Mouse (Mus musculus) left cerebral cortex, adult 8-10 months (tissue): Measurements from ENCODE around the gene Hdgf. TPM values are rescaled to one million over a fixed set of nuclear protein-coding genes. Genes with fewer than 3 reads are reported as not detected.
"Not testable (repeated sequence)": the region's sequence is repeated elsewhere in the genome, so short reads cannot be mapped to it uniquely, and the experiment has no call there.

ENCODE experiments used
- DNase-seq, 2 experiments: peaks; one replicate each; pipeline ENCODE4 v3.0.0; 2022; ENCODE audit warnings: low spot score in 2 of 2
- total RNA-seq, 4 experiments: library from RNA; stranded (reverse); gene quantifications; 2 replicates each; pipeline ENCODE4 v1.2.4; 2022

Gene Hdgf
- total RNA-seq: 100 to 1,000 TPM; 144 to 158 (median 146) TPM

DNA sequence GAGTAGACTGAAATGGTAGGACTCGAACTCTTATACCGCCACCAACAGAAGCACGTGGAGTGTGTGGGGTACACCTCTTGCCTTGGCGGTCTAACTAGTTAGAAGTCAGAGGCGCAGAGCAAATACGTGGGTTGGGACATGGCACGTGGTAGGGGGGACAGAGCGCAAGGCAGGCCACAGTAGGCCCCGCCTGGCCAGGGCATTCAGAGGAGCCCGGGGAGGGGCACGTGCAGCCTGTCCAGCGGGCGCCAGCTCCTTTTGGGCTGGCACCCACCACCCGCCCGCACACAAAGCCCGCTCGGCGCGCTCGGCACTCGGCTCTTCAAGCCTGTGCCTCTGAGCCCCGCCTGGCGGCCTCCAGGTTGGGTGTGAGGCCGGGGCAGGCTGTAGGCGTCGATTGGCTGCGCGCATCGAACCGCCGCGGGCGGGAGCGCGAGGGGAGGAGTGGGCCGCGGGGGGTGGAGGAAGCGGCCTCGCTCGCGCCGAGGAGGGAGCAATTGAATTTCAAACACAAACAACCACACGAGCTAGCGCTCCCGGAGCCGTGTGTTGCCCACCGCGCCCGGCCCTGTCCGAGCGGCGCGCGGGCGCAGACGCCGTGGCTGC, at the start of gene Hdgf:
TSS of gene Hdgf (plus strand) at position 442 of the 606 bp plus-strand sequence.
- DNase-seq: peak; percentile 83 to 95

DNA sequence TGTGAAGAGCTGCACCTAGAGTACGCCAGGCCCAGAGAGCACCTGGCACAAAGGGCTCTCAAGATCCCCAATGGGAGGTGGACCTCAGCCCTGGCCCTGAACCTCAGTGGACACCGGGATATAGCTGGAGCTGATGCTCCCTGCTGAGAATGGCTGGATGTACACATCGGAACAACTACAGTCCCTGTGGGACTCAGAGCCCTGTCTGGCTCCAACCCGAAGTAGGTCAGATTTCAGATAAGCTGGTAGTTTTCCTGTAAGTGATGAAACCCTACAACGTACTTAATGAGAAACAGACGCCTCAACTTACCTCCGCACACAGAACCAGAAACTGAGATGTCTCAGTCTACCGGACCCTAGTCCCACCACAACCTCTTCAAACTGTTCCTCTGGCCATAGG, 48.5 kb upstream of the Hdgf start:
- no peak for DNase-seq

DNA sequence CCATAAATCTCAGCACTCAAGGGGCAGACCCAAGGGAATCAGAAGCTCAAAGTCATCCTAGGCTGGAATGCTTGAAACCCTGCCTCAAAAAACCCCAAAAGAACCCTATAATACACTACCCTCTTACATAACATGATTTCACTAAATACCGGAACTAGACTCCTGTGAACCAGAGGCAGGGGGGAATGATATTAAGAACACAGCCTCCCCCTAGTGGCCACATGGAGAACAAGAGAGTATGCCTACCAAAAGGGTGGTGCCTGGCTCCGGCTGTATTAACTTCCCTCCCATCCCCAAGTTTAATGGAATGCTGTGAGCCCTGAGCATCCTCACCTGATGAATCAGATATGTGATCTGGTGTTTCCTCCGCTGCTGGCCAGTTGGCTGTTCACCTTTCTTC, 46.3 kb upstream of the Hdgf start:
- peak; percentile 17 to 33 for DNase-seq

DNA sequence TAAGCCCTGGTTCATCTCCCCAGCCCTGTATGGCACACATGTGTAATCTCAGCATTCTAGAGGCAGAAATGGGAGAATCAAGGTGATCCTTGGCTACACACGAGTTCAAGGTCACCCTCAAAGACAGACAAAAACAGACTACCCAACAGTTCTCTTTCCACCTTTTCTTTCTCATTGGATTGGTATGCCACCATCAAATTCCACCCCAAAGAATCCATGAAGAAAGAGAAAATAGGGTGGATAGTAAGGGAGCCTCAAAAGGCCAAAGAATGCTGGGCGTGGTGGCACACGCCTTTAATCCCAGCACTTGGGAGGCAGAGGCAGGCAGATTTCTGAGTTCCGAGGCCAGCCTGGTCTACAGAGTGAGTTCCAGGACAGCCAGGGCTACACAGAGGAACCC, 42.0 kb upstream of the Hdgf start:
- DNase-seq: not testable (repeated sequence)

DNA sequence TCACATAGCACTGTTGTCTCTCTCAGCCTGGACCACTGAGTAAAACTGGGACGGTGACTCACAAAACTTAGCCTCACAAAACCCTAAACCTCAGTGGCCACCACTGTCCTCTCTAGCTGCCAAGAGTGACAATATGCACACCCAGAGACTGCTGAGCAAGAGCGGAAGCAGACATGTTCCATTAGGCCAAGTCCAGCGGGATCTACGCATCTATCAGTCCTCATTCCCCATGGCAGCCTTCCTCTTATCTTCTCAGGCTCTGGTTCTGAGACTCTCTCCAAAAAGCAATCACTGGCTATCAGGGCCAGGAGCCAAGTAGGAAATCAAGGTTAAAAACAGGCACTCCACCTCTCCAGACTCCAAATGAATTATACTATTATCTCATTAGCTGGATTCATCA, 28.4 kb upstream of the Hdgf start:
- no peak for DNase-seq

DNA sequence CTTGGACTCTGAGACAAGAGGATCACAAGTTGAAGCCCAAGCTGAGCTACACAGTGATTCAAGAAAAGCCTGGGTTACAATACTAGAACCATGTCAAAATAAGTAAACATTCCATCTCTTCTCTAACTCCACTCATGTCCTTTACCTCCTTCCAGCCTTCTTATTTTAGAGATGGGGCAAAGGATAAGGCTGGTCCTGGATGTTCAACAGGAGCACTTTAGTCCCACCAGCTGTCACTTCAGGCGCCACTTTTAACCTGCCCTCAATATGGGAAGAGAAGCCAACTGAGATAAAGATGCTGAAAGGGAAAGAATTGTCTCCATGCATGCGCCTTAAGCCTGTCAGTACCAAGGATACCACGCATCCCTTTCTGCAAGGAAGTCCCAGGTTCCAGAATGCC, 21.8 kb upstream of the Hdgf start:
- DNase-seq: no peak

DNA sequence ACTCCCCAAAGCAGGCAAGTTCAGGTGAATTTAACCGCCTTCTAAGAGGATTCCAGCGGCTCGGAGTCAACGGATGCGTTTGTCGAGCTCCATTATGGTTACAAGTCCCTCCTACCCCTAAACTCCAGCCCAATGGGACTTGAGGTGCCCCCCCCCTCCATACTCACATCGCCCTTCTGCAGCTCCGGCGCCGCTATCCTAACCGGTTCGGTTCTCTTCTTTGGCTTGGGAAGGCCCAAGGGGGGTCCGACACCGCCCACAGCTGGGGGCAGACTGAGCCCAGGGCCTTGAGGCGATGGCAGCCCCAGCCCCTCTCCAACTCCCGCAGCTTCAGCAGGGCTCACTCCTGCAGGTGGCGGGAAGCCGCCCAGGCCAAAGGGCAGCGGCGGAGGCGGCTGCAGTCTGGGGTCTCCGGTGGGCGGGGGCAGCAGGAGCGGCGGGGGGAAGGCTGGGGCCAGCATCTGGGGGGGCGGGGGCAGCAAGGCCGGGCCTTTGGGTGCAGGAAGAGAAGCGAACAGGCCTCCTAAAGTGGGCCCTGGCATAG, 21.3 kb upstream of the Hdgf start:
- peak in 1 of 2 experiments; percentile 36 for DNase-seq

DNA sequence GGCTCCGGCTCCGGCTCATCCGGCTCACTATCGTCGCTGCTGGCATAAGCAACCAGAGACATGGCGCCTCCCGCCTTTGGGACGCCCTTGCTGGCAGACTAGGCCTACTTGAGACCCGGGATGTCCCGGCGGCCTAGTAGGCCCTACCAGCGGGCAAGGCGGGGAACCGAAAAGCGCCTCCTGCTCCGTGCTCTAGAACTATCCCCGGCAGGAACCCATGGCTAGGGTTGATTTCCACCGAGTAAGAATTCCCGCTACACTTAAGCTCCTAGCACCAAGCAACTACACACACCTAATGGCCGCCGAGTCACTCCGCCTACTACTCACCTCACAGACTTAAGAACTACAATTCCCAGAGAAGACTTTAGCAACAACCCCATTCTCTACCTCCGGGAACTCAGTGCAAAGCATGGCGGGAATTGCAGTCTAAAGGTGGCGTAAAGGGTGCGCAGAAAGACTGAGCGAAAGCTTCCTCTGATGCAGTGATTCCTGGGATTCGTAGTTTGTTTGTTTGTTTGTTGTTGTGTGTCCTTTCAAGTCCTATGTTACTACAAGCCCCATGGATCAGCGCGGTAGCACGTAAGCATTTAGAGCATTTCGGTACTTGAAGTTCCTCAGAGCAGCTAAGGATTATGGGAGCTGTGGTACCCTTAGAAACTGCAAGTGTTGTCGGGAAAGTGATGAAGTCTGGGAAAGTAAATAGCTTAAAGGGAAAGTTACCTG, 20.7 kb upstream of the Hdgf start, which contains the start of gene Prcc:
TSS of gene Prcc (minus strand) at position 328 of the 723 bp plus-strand sequence.
- peak; percentile 85 to 98 for DNase-seq

DNA sequence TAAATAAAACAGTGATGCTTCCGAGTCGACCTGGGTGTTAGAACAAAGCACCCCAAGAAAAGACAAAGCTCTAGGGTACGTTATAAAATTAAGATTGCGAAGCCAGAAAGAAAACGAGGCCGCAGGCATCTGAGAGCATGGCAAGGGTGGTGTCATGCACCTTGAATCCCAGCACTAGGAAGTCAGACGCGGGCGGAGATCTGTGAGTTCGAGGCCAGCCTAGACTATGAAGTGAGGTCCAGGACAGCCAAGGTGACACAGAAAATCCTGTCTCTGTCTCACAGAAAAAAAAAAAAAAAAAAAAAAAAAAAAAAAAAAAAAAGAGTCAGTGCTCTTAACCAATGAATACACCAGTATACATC, 20.1 kb upstream of the Hdgf start:
- no peak for DNase-seq

DNA sequence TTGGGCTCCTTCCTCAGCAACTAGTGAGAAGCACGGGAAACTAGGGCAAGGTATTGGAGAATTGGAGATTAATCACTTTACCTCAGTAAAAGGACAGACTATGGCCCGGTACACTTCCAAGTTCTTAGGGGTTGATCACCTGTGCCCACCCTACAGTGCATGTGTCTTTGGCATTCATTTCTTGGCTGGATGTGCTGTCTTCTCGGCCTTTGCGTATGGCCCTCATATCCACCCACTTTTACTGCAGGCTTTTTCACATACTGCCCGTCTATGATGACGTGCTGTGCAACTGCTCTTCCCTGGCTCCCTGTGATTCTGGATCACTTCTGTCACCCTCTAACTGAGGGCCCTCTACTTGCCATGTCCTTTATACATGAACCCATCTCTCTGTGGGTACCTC, 19.7 kb upstream of the Hdgf start:
- DNase-seq: no peak

DNA sequence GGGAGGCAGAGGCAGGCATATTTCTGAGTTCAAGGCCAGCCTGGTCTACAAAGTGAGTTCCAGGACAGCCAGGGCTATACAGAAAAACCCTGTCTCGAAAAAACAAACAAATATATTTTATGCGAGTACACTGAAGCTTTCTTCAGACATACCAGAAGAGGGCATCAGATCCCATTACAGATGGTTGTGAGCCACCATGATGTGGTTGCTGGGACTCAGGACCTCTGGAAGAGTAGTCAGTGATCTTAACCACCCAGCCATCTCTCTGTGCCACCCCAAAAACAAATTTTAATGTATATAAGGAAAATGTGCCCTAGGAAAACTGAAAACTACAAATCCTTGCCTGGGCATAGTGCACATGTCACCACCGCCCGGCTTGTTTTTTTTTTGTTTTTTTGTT, 18.7 kb upstream of the Hdgf start:
- DNase-seq: not testable (repeated sequence)

DNA sequence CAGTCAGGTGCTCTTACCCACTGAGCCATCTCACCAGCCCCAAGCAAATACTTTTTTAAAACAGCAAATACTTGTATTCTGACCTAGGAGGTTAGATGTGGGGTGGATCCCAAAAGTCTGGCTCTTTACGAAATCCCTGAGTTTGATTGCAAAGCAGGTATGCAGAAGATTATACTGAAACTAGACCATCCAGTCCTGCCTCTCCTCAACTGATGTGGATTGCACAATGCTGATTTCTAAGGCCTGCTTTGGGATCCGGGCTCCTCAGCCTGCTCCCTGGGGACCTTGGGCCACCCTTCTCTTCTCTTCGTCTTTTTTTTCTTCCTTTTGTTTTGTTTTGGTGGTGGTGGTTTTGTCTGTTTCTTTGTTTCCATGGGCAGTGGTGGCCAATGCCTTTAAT, 14.6 kb upstream of the Hdgf start:
- DNase-seq: no peak

DNA sequence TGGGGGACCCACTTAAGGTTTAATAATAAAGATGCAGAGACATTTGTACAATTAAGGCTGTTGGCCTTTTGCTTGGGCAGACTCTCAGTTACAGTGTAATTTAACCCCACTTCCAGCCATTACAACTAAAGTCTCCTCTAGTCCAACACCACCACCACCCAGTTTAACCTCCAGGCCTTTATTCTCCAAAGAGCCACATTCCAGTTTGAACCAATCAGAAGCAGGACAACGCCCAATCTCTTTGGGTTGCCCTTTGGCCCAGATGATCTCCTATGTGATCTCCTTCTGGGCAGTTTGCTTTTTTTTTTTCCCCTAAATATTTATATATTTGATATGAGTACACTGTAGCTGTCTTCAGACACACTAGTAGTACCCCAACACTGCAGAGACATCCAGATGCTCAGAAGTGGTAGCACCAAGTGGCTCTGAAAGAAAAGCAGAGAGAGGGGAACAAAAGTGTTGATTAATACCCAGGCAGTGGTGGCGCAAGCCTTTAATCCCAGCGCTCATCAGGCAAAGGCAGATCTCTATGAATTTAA, 12.7 kb upstream of the Hdgf start:
- DNase-seq: no peak

DNA sequence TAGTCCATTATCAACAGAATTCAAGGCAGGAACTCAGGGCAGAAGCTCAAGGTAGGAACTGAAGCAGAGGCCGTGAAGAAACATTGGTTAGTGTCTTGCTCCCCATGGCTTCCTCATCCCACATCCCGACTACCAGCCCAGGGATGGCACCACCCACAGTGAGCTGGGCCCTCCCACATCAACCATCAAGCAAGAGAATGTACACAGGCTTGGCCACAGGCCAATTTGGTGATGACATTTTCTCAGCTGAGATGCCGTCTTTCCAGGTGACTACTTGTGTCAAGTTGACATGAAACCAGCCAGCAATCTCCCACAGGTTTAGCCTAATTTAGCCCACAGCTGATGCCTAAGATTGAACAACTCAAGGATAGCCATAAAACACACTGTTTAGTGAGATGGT, 6.9 kb upstream of the Hdgf start:
- DNase-seq: no peak

DNA sequence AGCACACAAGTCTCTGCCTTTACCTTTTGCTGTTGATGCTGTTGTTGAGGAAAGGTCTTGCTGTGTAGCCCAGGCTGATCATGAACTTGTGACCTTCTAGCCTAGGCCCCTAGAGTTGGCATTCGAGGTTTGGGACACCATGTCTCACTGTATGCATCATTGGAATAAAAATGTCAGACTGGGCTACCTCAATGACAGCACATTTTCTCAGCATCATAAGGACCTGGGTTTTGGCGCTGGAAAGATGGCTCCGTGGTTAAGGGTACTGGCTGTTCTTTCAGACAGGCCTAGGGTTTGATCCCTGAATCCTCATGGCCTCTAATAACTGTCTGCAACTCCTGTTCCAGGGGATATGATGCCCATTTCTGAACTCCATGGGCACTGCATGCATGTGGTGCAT, 6.3 kb upstream of the Hdgf start:
- DNase-seq: no peak

DNA sequence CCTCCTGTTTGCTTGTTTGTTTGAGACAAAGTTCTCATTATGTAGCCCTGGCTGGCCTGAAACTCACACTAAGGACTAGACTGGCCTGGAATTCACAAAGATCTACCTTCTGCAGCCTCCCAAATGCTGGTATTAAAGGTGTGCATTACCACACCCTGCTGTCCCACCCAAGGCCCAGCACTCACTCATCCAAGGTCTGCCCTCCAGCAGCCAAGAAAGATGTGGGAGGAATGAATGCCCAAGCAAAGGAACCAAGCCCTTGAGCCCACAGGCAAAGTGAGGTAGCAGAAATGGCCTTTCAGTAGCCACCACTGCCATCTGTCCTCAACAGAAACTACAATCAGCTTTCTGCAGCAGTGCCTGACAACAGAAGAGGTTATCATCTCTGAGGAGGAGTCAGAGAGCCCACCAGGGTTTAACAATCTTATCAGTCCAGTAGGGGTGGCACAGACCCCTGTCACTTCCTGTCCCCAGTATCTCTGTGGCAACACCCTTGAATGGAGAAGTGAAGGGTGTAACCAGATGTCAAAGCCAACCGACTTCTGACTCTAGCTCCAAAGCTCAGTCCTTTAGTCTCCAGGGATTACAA, 5.0 kb upstream of the Hdgf start:
- DNase-seq: no peak

DNA sequence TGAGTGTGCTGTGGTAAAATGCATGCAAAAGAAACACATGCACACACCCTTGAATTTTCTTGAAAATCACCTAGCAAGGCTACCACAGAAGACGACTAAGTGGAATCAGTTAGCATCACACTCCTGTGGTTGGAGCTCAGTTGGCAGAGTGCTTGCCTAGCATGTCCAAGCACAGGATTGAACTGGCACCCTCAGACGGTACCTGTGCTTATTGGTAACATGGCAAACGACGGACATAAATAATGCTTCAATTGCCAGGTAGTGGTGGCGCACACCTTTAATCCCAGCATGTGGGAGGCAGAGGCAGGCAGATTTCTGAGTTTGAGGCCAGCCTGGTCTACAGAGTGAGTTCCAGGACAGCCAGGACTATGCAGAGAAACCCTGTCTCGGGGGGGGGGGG, 4.2 kb upstream of the Hdgf start:
- DNase-seq: not testable (repeated sequence)

DNA sequence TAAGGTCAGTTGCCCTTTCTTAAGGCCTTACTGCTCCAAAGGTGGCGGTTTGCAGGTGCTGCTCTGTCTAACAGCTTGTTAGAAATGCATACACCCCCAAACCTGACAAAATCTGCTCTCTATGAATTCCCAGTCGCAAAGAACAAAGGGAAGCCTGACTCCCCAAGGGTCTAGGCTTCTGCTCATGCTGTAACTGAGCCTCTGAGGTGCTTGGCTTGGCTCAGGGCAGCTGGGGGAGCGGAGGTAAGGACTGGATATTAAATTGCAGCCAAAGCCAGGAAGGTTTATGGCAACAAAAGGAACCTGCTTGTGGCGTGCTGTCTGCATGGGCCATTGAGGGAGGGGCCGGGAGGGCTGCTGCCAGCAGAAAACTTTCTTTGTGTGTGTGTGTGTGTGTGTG, 2.3 kb upstream of the Hdgf start:
- DNase-seq: no peak

DNA sequence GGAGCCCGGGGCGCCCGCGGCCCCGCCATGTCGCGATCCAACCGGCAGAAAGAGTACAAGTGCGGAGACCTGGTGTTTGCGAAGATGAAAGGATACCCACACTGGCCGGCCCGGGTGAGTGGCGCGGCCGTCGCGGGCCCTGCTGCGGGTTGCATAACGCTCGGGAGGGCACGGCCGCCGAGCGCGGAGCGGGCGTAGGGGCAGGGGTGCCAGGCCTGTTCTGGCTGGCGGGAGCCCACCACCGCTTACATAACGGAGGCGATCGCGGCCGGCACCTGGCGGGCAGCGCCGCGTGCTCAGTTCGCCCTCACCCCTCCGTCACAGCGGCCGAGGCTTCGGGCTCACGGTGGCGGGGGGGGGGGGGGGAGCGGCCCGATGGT, 470 bp downstream of the Hdgf start:
- DNase-seq: peak in 1 of 2 experiments; percentile 51

DNA sequence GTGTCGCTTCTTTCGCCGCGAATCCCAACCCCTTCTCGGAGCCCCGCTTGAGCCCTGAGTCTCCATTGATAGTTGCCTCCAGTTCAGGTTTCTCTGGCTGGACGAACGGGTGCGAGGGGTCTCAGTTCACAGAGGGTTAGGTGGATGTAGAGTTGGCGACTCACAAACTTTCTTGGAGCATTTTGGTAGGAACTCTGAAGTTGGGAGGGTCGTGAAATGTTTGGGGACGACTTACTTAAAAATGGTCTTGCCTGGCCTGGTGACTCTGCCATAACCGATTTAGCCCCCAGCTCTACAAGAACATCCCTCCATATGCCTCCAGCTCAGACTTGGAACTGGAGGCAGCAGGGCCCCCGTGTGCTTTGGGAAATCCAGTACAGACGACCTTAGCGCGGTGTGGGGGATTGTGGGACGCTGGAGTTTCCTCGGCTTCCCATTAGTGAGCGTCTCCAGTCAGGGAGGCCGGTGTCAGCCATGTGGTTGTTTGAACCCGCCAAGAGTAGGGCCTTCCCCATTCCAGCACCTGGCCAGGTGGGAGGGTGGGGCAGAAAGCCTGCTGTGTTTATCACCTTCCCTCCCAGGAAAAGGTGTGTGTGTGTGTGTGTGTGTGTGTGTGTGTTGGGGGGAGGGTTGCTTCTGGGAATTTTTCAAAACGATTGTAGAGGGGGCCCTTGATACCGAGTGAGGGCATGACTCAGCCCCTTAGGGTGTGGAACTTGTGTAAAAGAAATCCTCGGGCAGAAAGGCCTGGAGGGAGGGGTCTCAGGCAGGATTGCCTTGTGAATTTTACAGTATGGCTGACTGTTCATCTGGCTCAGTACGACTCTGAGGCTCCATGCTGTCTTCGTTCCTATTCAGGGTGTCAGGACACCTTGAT, 1.1 kb downstream of the Hdgf start:
- no peak for DNase-seq

DNA sequence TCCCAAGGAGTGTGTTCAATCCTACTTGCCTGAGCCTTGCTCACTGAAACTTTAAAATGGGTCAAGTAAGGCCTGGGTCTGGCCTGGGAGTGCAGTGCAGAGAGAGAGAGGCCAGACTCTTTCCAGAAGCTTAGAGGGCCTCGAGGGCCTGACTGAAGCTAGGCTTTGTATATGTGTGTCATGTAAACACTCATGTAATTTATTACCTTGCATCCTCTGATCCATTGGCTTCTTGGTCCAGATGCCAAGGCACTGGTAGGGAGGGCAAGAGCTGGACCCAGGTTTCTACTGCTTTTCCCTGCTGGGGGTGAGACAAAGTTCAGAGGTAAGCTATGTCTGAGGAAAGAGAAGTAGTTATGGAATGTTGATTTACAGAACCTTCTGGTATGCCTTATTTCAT, 1.8 kb downstream of the Hdgf start:
- DNase-seq: no peak
